Mouse (Mus musculus): ENCODE results near the gene Rusc2. TPM values are rescaled to one million over a fixed set of nuclear protein-coding genes. Genes with fewer than 3 reads are reported as not detected.

Gene Rusc2
- total and polyA plus RNA-seq, 3 experiments = 8.7 to 17.1 (median 14.5) TPM

- H3K4me3 ChIP-seq (ENCODE audit: low read depth, low read length) = no peak overlapping the region
- H3K9me3 ChIP-seq (replicated peaks) = no peaks in the 10 kb centered on the region
- H3K27me3 ChIP-seq (ENCODE audit: insufficient read depth, low read length) = peaks cover 70% of the 10 kb centered on the region
- TF ChIP-seq CTCF (IDR thresholded peaks at IDR 0.05; ENCODE audit: low read depth, low read length) (no peak), TAL1 (conservative IDR thresholded peaks at IDR 0.05; ENCODE audit: low read depth, low read length) (no peak), POLR2AphosphoS5 (IDR thresholded peaks at IDR 0.05; ENCODE audit: insufficient replicate concordance, low read depth, low read length) (no peak), GATA1 (IDR thresholded peaks at IDR 0.05; ENCODE audit: borderline replicate concordance, low read length) (no peak), GATA2 (IDR thresholded peaks at IDR 0.05; ENCODE audit: borderline replicate concordance, low read depth, low read length) (no peak)
- ATAC-seq (ENCODE audit: extremely low read depth, insufficient number of reproducible peaks, low FRiP score, poor library complexity, severe bottlenecking) (no peak), DNase-seq (ENCODE audit: low spot score) (no peak)
- H3K4me1 ChIP-seq (ENCODE audit: insufficient read depth, low read depth, low read length) = peaks cover 3% of the 10 kb centered on the region; the same call in 1 of the 2 replicates
- no peaks in the 10 kb centered on the region for H3K36me3 ChIP-seq (replicated peaks)
These were observed 14.5 kb upstream of the Rusc2 start for GRCm38 (mm10) chr4:43367295-43367694.

- DNase-seq (ENCODE audit: low spot score) = no peak
- ATAC-seq (ENCODE audit: extremely low read depth, insufficient number of reproducible peaks, low FRiP score, poor library complexity, severe bottlenecking) = no peak
- Histone ChIP-seq H3K4me3 (ENCODE audit: low read depth, low read length) (no peak overlapping the region), H3K27me3 (ENCODE audit: insufficient read depth, low read length) (peaks cover 72% of the 10 kb centered on the region), H3K9me3 (replicated peaks) (no peaks in the 10 kb centered on the region), H3K36me3 (replicated peaks) (no peaks in the 10 kb centered on the region), H3K4me1 (ENCODE audit: insufficient read depth, low read depth, low read length) (peaks cover 3% of the 10 kb centered on the region; the same call in 1 of the 2 replicates)
- no peak for TF ChIP-seq GATA2 (IDR thresholded peaks at IDR 0.05; ENCODE audit: borderline replicate concordance, low read depth, low read length)
- no peak for TF ChIP-seq POLR2AphosphoS5 (IDR thresholded peaks at IDR 0.05; ENCODE audit: insufficient replicate concordance, low read depth, low read length)
- no peak for TF ChIP-seq TAL1 (conservative IDR thresholded peaks at IDR 0.05; ENCODE audit: low read depth, low read length)
- TF ChIP-seq CTCF (IDR thresholded peaks at IDR 0.05; ENCODE audit: low read depth, low read length) = no peak
- no peak for TF ChIP-seq GATA1 (IDR thresholded peaks at IDR 0.05; ENCODE audit: borderline replicate concordance, low read length)
These were observed 14.0 kb upstream of the Rusc2 start for GRCm38 (mm10) chr4:43367787-43368186.

GRCm38 (mm10) chr4:43371406-43371805 lies 10.4 kb upstream of the Rusc2 start:
- Histone ChIP-seq H3K4me1 (ENCODE audit: insufficient read depth, low read depth, low read length) (peaks cover 5% of the 10 kb centered on the region), H3K27me3 (ENCODE audit: insufficient read depth, low read length) (peaks cover 60% of the 10 kb centered on the region), H3K9me3 (replicated peaks) (no peaks in the 10 kb centered on the region), H3K4me3 (ENCODE audit: low read depth, low read length) (no peak overlapping the region), H3K36me3 (replicated peaks) (no peaks in the 10 kb centered on the region)
- no peak for ATAC-seq (ENCODE audit: extremely low read depth, insufficient number of reproducible peaks, low FRiP score, poor library complexity, severe bottlenecking)
- TF ChIP-seq TAL1 (conservative IDR thresholded peaks at IDR 0.05; ENCODE audit: low read depth, low read length) = no peak
- no peak for DNase-seq (ENCODE audit: low spot score)

GRCm38 (mm10) chr4:43372155-43372554 lies 9.6 kb upstream of the Rusc2 start:
- Histone ChIP-seq H3K9me3 (replicated peaks) (no peaks in the 10 kb centered on the region), H3K4me1 (ENCODE audit: insufficient read depth, low read depth, low read length) (peaks cover 7% of the 10 kb centered on the region), H3K4me3 (ENCODE audit: low read depth, low read length) (no peak overlapping the region), H3K27me3 (ENCODE audit: insufficient read depth, low read length) (peaks cover 54% of the 10 kb centered on the region), H3K36me3 (replicated peaks) (no peaks in the 10 kb centered on the region)
- DNase-seq (ENCODE audit: low spot score) (no peak), ATAC-seq (ENCODE audit: extremely low read depth, insufficient number of reproducible peaks, low FRiP score, poor library complexity, severe bottlenecking) (no peak)
- TF ChIP-seq TAL1 (conservative IDR thresholded peaks at IDR 0.05; ENCODE audit: low read depth, low read length) (no peak), GATA2 (IDR thresholded peaks at IDR 0.05; ENCODE audit: borderline replicate concordance, low read depth, low read length) (no peak), GATA1 (IDR thresholded peaks at IDR 0.05; ENCODE audit: borderline replicate concordance, low read length) (no peak), CTCF (IDR thresholded peaks at IDR 0.05; ENCODE audit: low read depth, low read length) (no peak), POLR2AphosphoS5 (IDR thresholded peaks at IDR 0.05; ENCODE audit: insufficient replicate concordance, low read depth, low read length) (no peak)

GRCm38 (mm10) chr4:43374266-43374665 lies 7.5 kb upstream of the Rusc2 start:
- Histone ChIP-seq H3K4me1 (ENCODE audit: insufficient read depth, low read depth, low read length) (peaks cover 8% of the 10 kb centered on the region), H3K9me3 (replicated peaks) (no peaks in the 10 kb centered on the region), H3K27me3 (ENCODE audit: insufficient read depth, low read length) (peaks cover 48% of the 10 kb centered on the region), H3K4me3 (ENCODE audit: low read depth, low read length) (no peak overlapping the region), H3K36me3 (replicated peaks) (no peaks in the 10 kb centered on the region)
- TF ChIP-seq GATA2 (IDR thresholded peaks at IDR 0.05; ENCODE audit: borderline replicate concordance, low read depth, low read length) = no peak
- no peak for ATAC-seq (ENCODE audit: extremely low read depth, insufficient number of reproducible peaks, low FRiP score, poor library complexity, severe bottlenecking)
- no peak for DNase-seq (ENCODE audit: low spot score)

- no peak for DNase-seq (ENCODE audit: low spot score)
- ATAC-seq (ENCODE audit: extremely low read depth, insufficient number of reproducible peaks, low FRiP score, poor library complexity, severe bottlenecking) = no peak
- Histone ChIP-seq H3K4me1 (ENCODE audit: insufficient read depth, low read depth, low read length) (peaks cover 11% of the 10 kb centered on the region), H3K27me3 (ENCODE audit: insufficient read depth, low read length) (peaks cover 22% of the 10 kb centered on the region), H3K9me3 (replicated peaks) (peaks cover 5% of the 10 kb centered on the region), H3K36me3 (replicated peaks) (no peaks in the 10 kb centered on the region), H3K4me3 (ENCODE audit: low read depth, low read length) (no peak overlapping the region)
- TF ChIP-seq POLR2AphosphoS5 (IDR thresholded peaks at IDR 0.05; ENCODE audit: insufficient replicate concordance, low read depth, low read length) = no peak
- no peak for TF ChIP-seq GATA1 (IDR thresholded peaks at IDR 0.05; ENCODE audit: borderline replicate concordance, low read length)
- TF ChIP-seq CTCF (IDR thresholded peaks at IDR 0.05; ENCODE audit: low read depth, low read length) = no peak
- TF ChIP-seq GATA2 (IDR thresholded peaks at IDR 0.05; ENCODE audit: borderline replicate concordance, low read depth, low read length) = no peak
- TF ChIP-seq TAL1 (conservative IDR thresholded peaks at IDR 0.05; ENCODE audit: low read depth, low read length) = no peak
These were observed 2.2 kb upstream of the Rusc2 start for GRCm38 (mm10) chr4:43379601-43380000.

GRCm38 (mm10) chr4:43380951-43381350 lies 828 bp upstream of the Rusc2 start:
- DNase-seq (ENCODE audit: low spot score) (no peak), ATAC-seq (ENCODE audit: extremely low read depth, insufficient number of reproducible peaks, low FRiP score, poor library complexity, severe bottlenecking) (no peak)
- peaks cover 15% of the 10 kb centered on the region for H3K27me3 ChIP-seq (ENCODE audit: insufficient read depth, low read length)
- TF ChIP-seq TAL1 (conservative IDR thresholded peaks at IDR 0.05; ENCODE audit: low read depth, low read length) = no peak
- no peak for TF ChIP-seq GATA2 (IDR thresholded peaks at IDR 0.05; ENCODE audit: borderline replicate concordance, low read depth, low read length)
- no peak for TF ChIP-seq CTCF (IDR thresholded peaks at IDR 0.05; ENCODE audit: low read depth, low read length)
- TF ChIP-seq GATA1 (IDR thresholded peaks at IDR 0.05; ENCODE audit: borderline replicate concordance, low read length) = no peak
- TF ChIP-seq POLR2AphosphoS5 (IDR thresholded peaks at IDR 0.05; ENCODE audit: insufficient replicate concordance, low read depth, low read length) = no peak
- no peaks in the 10 kb centered on the region for H3K36me3 ChIP-seq (replicated peaks)
- H3K4me3 ChIP-seq (ENCODE audit: low read depth, low read length) = no peak overlapping the region
- peaks cover 5% of the 10 kb centered on the region for H3K9me3 ChIP-seq (replicated peaks)
- H3K4me1 ChIP-seq (ENCODE audit: insufficient read depth, low read depth, low read length) = peaks cover 9% of the 10 kb centered on the region

All from G1E (cell line).